Mouse (Mus musculus): ENCODE measurements around the gene Rbm34. TPM values are rescaled to one million over a fixed set of nuclear protein-coding genes. Genes with fewer than 3 reads are reported as not detected.

Rbm34 gene
- polyA plus RNA-seq, 1 experiment: 3.7 TPM

DNA sequence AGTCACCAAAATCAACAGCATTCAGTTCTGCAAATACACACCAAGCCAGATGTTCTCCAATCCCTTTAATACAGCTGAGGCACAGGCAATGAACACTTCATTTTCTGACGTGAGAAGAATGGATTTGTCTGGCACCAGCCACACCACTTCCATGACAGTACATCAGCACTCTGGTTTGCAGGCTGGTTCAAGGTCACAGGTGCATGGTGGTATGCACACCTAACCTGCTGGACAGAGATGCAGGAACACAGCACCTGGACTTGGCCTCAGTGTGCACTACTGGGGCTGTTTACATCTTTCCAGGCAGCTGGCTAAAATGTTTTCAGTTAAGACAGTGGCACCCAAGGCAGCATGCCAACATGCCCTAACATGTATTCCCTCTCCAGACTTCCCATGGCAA is 38.2 kb downstream of the Rbm34 start:
- WGBS: 81% methylated on average over 1 of the region's 1 CpGs
- no peak overlapping the region for H3K4me3 ChIP-seq (ENCODE audit: control insufficient read depth, insufficient read depth, low read length)

GRCm38 (mm10) chr8:126932249-126932648 is 38.6 kb downstream of the Rbm34 start:
- DNase-seq: no peak
- Histone ChIP-seq H3K27ac (ENCODE audit: control insufficient read depth, insufficient read depth, low read length) (no peak overlapping the region), H3K4me1 (replicated peaks; ENCODE audit: control insufficient read depth, insufficient read depth, low read length) (no peaks in the 10 kb centered on the region), H3K4me3 (ENCODE audit: control insufficient read depth, insufficient read depth, low read length) (no peak overlapping the region), H3K27me3 (ENCODE audit: control insufficient read depth, insufficient read depth, low read length) (no peaks in the 10 kb centered on the region), H3K36me3 (ENCODE audit: control insufficient read depth, insufficient read depth, low read length) (peaks cover 46% of the 10 kb centered on the region)
- TF ChIP-seq CTCF (IDR thresholded peaks at IDR 0.05; ENCODE audit: borderline replicate concordance, control insufficient read depth, extremely low read depth, insufficient read depth, low read length, poor library complexity): no peak
- no peak for TF ChIP-seq POLR2A (IDR thresholded peaks at IDR 0.05; ENCODE audit: control insufficient read depth, extremely low read depth, insufficient read depth, low read length, poor library complexity)
- WGBS: 93% methylated on average over 1 of the region's 1 CpGs

More for the DNA sequence above, 38.2 kb downstream of the Rbm34 start:
- DNase-seq: no peak
- TF ChIP-seq POLR2A (IDR thresholded peaks at IDR 0.05; ENCODE audit: control insufficient read depth, extremely low read depth, insufficient read depth, low read length, poor library complexity) (no peak), CTCF (IDR thresholded peaks at IDR 0.05; ENCODE audit: borderline replicate concordance, control insufficient read depth, extremely low read depth, insufficient read depth, low read length, poor library complexity) (no peak)
- no peaks in the 10 kb centered on the region for H3K27me3 ChIP-seq (ENCODE audit: control insufficient read depth, insufficient read depth, low read length)
- no peak overlapping the region for H3K27ac ChIP-seq (ENCODE audit: control insufficient read depth, insufficient read depth, low read length)
- H3K36me3 ChIP-seq (ENCODE audit: control insufficient read depth, insufficient read depth, low read length): peaks cover 50% of the 10 kb centered on the region
- H3K4me1 ChIP-seq (replicated peaks; ENCODE audit: control insufficient read depth, insufficient read depth, low read length): no peaks in the 10 kb centered on the region

- 40% methylated on average over 2 of the region's 2 CpGs for whole genome bisulfite sequencing
- H3K27me3 ChIP-seq (ENCODE audit: control insufficient read depth, insufficient read depth, low read length): no peaks in the 10 kb centered on the region
- no peak for TF ChIP-seq CTCF (IDR thresholded peaks at IDR 0.05; ENCODE audit: borderline replicate concordance, control insufficient read depth, extremely low read depth, insufficient read depth, low read length, poor library complexity)
- TF ChIP-seq POLR2A (IDR thresholded peaks at IDR 0.05; ENCODE audit: control insufficient read depth, extremely low read depth, insufficient read depth, low read length, poor library complexity): no peak
- H3K36me3 ChIP-seq (ENCODE audit: control insufficient read depth, insufficient read depth, low read length): peaks cover 41% of the 10 kb centered on the region
- no peak for DNase-seq
- no peak overlapping the region for H3K4me3 ChIP-seq (ENCODE audit: control insufficient read depth, insufficient read depth, low read length)
- no peak overlapping the region for H3K27ac ChIP-seq (ENCODE audit: control insufficient read depth, insufficient read depth, low read length)
- H3K4me1 ChIP-seq (replicated peaks; ENCODE audit: control insufficient read depth, insufficient read depth, low read length): no peaks in the 10 kb centered on the region
Measured at GRCm38 (mm10) chr8:126931720-126932119, 39.2 kb downstream of the Rbm34 start.

- Histone ChIP-seq H3K4me1 (replicated peaks; ENCODE audit: control insufficient read depth, insufficient read depth, low read length) (no peaks in the 10 kb centered on the region), H3K36me3 (ENCODE audit: control insufficient read depth, insufficient read depth, low read length) (peaks cover 22% of the 10 kb centered on the region), H3K27ac (ENCODE audit: control insufficient read depth, insufficient read depth, low read length) (no peak overlapping the region), H3K27me3 (ENCODE audit: control insufficient read depth, insufficient read depth, low read length) (no peaks in the 10 kb centered on the region), H3K4me3 (ENCODE audit: control insufficient read depth, insufficient read depth, low read length) (no peak overlapping the region)
- 90% methylated on average over 3 of the region's 3 CpGs for WGBS
- TF ChIP-seq POLR2A (IDR thresholded peaks at IDR 0.05; ENCODE audit: control insufficient read depth, extremely low read depth, insufficient read depth, low read length, poor library complexity) (no peak), CTCF (IDR thresholded peaks at IDR 0.05; ENCODE audit: borderline replicate concordance, control insufficient read depth, extremely low read depth, insufficient read depth, low read length, poor library complexity) (no peak)
- peak; percentile 69 for DNase-seq
Measured at GRCm38 (mm10) chr8:126929607-126930161, 41.2 kb downstream of the Rbm34 start.

DNA sequence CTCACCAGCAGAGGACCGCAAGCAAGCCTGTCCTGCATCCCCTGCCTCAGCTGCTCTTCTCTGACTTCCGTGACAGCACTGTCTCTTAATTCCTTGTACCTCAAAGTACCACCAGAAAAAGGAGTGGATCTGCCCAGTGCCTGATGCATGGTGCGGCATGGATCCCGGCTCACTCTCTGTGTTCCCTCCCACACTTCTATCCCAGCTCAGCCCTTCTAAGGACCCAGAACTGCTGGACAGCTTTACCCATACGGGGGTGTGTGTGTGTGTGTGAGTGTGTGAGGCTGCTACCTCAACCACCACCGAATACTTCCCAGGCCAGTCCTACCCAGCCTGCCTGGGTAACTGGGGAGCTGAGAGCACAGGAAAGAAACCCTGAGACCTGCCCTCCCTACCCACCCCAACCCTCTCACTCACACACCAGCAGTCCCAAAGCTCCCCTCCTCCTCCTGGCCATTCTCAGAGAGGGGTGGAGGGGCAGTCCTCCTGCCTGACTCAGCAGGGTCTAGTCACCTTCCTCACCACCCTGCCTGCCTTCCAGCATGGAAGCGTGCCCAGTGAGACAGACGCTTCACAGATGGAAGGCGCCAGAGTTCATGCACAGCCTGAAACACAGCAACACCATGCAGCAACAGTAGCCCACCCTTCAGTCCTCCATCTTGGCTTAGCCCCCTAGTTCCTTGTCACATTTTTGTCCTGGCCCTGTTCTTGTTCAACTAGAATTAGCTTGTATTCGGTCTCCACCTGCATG is 41.9 kb downstream of the Rbm34 start:
- H3K36me3 ChIP-seq (ENCODE audit: control insufficient read depth, insufficient read depth, low read length): peaks cover 17% of the 10 kb centered on the region
- no peak overlapping the region for H3K27ac ChIP-seq (ENCODE audit: control insufficient read depth, insufficient read depth, low read length)
- H3K27me3 ChIP-seq (ENCODE audit: control insufficient read depth, insufficient read depth, low read length): no peaks in the 10 kb centered on the region
- DNase-seq: no peak
- TF ChIP-seq POLR2A (IDR thresholded peaks at IDR 0.05; ENCODE audit: control insufficient read depth, extremely low read depth, insufficient read depth, low read length, poor library complexity) (no peak), CTCF (IDR thresholded peaks at IDR 0.05; ENCODE audit: borderline replicate concordance, control insufficient read depth, extremely low read depth, insufficient read depth, low read length, poor library complexity) (no peak)
- H3K4me3 ChIP-seq (ENCODE audit: control insufficient read depth, insufficient read depth, low read length): no peak overlapping the region
- WGBS: 96% methylated on average over 10 of the region's 10 CpGs
- no peaks in the 10 kb centered on the region for H3K4me1 ChIP-seq (replicated peaks; ENCODE audit: control insufficient read depth, insufficient read depth, low read length)

DNA sequence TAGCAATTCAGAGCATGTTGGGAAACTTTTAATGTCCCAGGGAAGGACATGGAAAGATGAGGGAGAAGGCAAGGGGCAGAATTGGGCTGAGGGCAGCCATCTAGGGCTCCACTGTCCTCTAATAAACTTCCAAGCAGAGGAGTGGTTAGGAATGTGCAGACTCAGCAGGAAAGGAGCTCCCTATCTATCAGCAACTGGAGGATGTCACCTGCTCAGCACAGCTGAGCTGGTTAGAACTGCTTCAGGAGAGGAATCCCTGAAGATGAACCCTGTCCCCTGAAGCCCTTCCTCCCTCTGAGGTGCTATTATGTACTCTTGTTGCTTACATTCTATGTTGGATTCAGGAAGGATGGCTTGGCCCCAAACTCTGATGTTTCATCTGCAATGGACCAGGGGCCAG is 42.8 kb downstream of the Rbm34 start:
- Histone ChIP-seq H3K27ac (ENCODE audit: control insufficient read depth, insufficient read depth, low read length) (no peak overlapping the region), H3K4me1 (replicated peaks; ENCODE audit: control insufficient read depth, insufficient read depth, low read length) (no peaks in the 10 kb centered on the region), H3K27me3 (ENCODE audit: control insufficient read depth, insufficient read depth, low read length) (no peaks in the 10 kb centered on the region), H3K36me3 (ENCODE audit: control insufficient read depth, insufficient read depth, low read length) (peaks cover 8% of the 10 kb centered on the region; the same call in 1 of the 2 replicates), H3K4me3 (ENCODE audit: control insufficient read depth, insufficient read depth, low read length) (no peak overlapping the region)
- DNase-seq: no peak
- TF ChIP-seq POLR2A (IDR thresholded peaks at IDR 0.05; ENCODE audit: control insufficient read depth, extremely low read depth, insufficient read depth, low read length, poor library complexity) (no peak), CTCF (IDR thresholded peaks at IDR 0.05; ENCODE audit: borderline replicate concordance, control insufficient read depth, extremely low read depth, insufficient read depth, low read length, poor library complexity) (no peak)
